Mouse (Mus musculus) testis, adult 2 months (tissue): ENCODE results near the gene Kat6b.

Source experiments
- CTCF ChIP-seq: fragments of 200-500 bp; IDR thresholded peaks from 2 replicates; pipeline ENCODE4 v1.5.1; 2012; ENCODE audit warnings: low read depth, mild to moderate bottlenecking, inconsistent platforms, low read length, moderate library complexity; ENCODE audit not compliant: control insufficient read depth, insufficient read depth, insufficient replicate concordance
- POLR2A ChIP-seq: fragments of 200-500 bp; IDR thresholded peaks from 2 replicates; pipeline ENCODE4 v1.6.1; 2012; ENCODE audit warnings: low read depth, mild to moderate bottlenecking, inconsistent platforms, low read length, moderate library complexity; ENCODE audit not compliant: control insufficient read depth

GRCm38 (mm10) chr14:21702691-21703090 is 221.5 kb downstream of the Kat6b start:
- TF ChIP-seq CTCF (no peak), POLR2A (no peak)
